Mouse (Mus musculus) midbrain, embryonic 14.5 days (tissue): ENCODE measurements at regions not wholly inside any gene's neighbourhood (a gene's known extent, or its start where the extent isn't known, plus 50 kb on each side); places are given as distances from the start of the nearest gene placed in this dataset.
"Not testable (repeated sequence)": the region's sequence is repeated elsewhere in the genome, so short reads cannot be mapped to it uniquely, and the experiment has no call there.

ENCODE experiments used
- ATAC-seq: fragments of 200-750 bp; cut with Nextera tagmentation; 2 replicates; pipeline ENCODE4 v1.8.0; 2017; ENCODE audit warnings: moderate number of reproducible peaks, moderate library complexity; ENCODE audit not compliant: low FRiP score, low TSS enrichment
- DNase-seq: peaks from one replicate; pipeline ENCODE4 v3.0.0-alpha.2; 2015
- H3K27ac ChIP-seq: fragments of 300-500 bp; sonication (generic); replicated peaks from 2 replicates; pipeline ENCODE4 v1.5.1; 2014; ENCODE audit warnings: mild to moderate bottlenecking, low read depth, low read length, moderate library complexity
- H3K27me3 ChIP-seq: fragments of 300-500 bp; sonication (generic); 2 replicates; pipeline ENCODE4 v1.6.1; 2014; ENCODE audit warnings: low read length, control low read depth, mixed read lengths; ENCODE audit not compliant: control insufficient read depth, insufficient read depth
- H3K36me3 ChIP-seq: fragments of 300-500 bp; sonication (generic); 2 replicates; pipeline ENCODE4 v1.6.1; 2014; ENCODE audit warnings: low read length, control low read depth; ENCODE audit not compliant: control insufficient read depth, insufficient read depth
- H3K4me1 ChIP-seq: fragments of 300-500 bp; sonication (generic); 2 replicates; pipeline ENCODE4 v1.6.1; 2014; ENCODE audit warnings: mild to moderate bottlenecking, antibody characterized with exemption, low read length, control low read depth; ENCODE audit not compliant: control insufficient read depth, insufficient read depth
- H3K4me2 ChIP-seq: fragments of 300-500 bp; sonication (generic); 2 replicates; pipeline ENCODE4 v1.6.1; 2014; ENCODE audit warnings: mild to moderate bottlenecking, low read length, moderate library complexity
- H3K4me3 ChIP-seq: fragments of 300-500 bp; sonication (generic); replicated peaks from 2 replicates; pipeline ENCODE4 v1.5.1; 2014; ENCODE audit warnings: low read depth, low read length
- H3K9ac ChIP-seq: fragments of 300-500 bp; sonication (generic); replicated peaks from 2 replicates; pipeline ENCODE4 v1.6.1; 2014; ENCODE audit warnings: mild to moderate bottlenecking, low read length, moderate library complexity
- H3K9me3 ChIP-seq: fragments of 300-500 bp; sonication (generic); 2 replicates; pipeline ENCODE4 v1.6.1; 2016; ENCODE audit warnings: low read length, control low read depth, mixed read lengths; ENCODE audit not compliant: control insufficient read depth
- WGBS: fragments of 180-500 bp; shearing (Covaris S2); extraction: QIAGEN DNeasy Blood & Tissue Kit; methylation state at CpG from one replicate; pipeline ENCODE4 v1.1.7; 2014; 5-methylcytosine and 5-hydroxymethylcytosine counted together

DNA sequence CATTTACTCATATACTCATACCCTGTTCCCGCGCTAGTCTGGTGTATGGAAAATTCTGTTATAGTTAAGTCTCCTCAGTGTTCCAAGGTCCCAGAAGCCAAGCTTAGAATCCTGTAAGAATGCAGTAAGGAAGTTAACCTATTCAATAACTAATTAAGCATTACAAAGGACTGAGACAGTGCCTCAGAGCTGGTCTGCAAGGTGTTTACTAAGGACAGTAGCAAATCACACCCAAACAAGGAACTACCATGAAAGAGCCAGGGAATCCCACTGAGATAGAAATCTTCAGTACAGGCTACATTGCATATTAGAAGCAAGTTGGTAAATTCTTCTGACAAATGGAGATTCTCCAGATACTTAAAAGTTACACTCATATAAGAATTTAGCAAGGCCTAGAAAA is 516.7 kb upstream of the Gm10131 start:
- not testable (repeated sequence) for ATAC-seq, H3K9me3 ChIP-seq, H3K4me2 ChIP-seq, H3K9ac ChIP-seq, H3K36me3 ChIP-seq, DNase-seq, H3K27me3 ChIP-seq, H3K27ac ChIP-seq, H3K4me1 ChIP-seq, H3K4me3 ChIP-seq
- WGBS = 100% methylated on average over 2 of the region's 2 CpGs

DNA sequence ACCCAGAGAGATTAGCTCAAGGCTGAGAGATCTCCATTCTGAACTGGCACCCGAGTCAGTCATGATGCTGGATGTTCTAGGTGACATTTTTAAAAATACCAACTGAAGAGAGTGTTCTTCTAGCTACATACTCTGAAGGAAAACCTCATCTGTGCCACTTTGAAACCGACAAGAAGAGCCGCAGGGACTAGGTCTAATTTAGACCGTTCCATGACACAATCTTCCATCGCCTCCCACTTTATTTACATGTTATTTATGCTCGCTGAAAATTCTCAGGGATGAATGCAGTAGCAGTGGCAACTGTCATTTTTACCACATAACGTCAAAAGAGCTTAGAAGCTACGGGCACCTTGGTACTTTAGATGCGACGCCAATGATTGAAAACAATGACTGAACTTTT is 514.1 kb upstream of the Gm10131 start:
- 84% methylated on average over 10 of the region's 10 CpGs for WGBS
- H3K36me3 ChIP-seq = no peaks in the 10 kb centered on the region
- no peak overlapping the region for H3K4me3 ChIP-seq
- DNase-seq = no peak
- H3K4me1 ChIP-seq = no peaks in the 10 kb centered on the region
- no peaks in the 10 kb centered on the region for H3K27me3 ChIP-seq
- no peak for ATAC-seq
- no peak overlapping the region for H3K9ac ChIP-seq
- H3K9me3 ChIP-seq = no peaks in the 10 kb centered on the region
- H3K27ac ChIP-seq = no peak overlapping the region
- no peak overlapping the region for H3K4me2 ChIP-seq

DNA sequence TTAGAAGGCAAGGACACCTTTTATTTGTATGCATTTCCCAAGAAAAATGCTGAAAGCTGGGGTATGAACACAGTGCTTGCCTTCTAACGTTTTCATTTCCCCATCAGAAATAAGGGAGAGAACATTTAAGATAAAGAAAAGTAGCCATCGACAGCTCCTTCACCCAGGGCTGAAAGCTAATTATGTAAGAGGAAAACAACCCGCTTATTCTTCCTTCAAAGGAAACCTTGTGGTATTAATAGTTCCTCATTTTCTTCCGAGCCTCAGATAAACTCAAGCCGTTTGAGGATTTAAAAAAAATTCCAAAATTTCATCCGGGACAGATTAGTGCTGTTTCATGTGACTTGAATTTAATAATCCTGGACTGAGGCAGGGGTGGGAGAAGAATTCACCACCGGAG is 512.2 kb upstream of the Gm10131 start:
- no peak for ATAC-seq
- 68% methylated on average over 7 of the region's 7 CpGs for WGBS
- H3K4me3 ChIP-seq = no peak overlapping the region
- H3K9ac ChIP-seq = no peak overlapping the region
- H3K4me2 ChIP-seq = no peak overlapping the region
- no peaks in the 10 kb centered on the region for H3K27me3 ChIP-seq
- no peaks in the 10 kb centered on the region for H3K9me3 ChIP-seq
- H3K4me1 ChIP-seq = no peaks in the 10 kb centered on the region
- H3K36me3 ChIP-seq = no peaks in the 10 kb centered on the region
- no peak overlapping the region for H3K27ac ChIP-seq
- no peak for DNase-seq

DNA sequence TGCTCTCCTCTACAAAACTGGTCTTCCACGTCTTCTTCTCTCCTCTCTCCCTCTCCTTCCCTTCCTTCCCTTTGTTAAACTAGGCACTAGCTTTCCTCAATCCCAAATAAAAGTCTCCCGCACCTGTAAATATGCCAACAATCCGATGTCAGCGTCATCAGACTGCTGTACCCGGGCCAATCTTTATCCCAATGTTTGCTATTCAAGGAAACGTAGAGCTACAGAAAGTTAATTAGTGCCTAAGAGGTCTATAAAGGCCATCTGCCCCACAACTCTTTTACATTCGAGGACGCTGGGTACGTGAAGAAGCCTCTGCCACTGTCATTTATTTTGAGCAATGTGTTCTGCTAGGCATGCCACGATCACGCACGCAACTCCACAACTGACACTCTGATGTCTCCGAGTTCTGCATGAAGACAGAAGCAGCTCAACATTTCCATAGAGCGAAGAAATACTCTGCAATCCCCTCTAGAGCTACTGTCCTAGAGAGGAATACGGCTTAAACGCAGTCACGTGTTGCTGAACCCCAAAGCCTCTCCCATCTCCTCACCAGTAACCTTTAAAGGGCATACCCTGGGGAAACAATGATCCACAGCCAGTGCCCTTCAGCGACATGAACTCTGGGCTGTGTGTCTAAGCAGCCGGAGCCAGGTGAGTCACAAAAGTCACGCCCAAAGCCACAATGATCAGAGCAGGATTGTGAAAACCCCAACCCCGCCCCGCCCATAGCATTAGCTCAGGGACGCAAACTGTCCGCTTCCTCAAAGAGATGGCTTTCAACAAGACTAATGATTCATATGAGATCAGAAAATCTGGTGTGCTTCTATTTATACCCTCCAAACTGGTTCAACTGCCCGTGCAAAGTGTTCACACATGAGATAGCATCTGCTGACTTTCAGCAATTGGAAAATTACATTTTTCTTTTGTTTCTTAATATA is 510.9 kb upstream of the Gm10131 start:
- WGBS = 84% methylated on average over 25 of the region's 25 CpGs
- ATAC-seq (no peak), DNase-seq (no peak)
- Histone ChIP-seq H3K27me3 (no peaks in the 10 kb centered on the region), H3K9ac (no peak overlapping the region), H3K4me1 (no peaks in the 10 kb centered on the region), H3K4me2 (no peak overlapping the region), H3K36me3 (no peaks in the 10 kb centered on the region), H3K27ac (no peak overlapping the region), H3K4me3 (no peak overlapping the region), H3K9me3 (no peaks in the 10 kb centered on the region)

DNA sequence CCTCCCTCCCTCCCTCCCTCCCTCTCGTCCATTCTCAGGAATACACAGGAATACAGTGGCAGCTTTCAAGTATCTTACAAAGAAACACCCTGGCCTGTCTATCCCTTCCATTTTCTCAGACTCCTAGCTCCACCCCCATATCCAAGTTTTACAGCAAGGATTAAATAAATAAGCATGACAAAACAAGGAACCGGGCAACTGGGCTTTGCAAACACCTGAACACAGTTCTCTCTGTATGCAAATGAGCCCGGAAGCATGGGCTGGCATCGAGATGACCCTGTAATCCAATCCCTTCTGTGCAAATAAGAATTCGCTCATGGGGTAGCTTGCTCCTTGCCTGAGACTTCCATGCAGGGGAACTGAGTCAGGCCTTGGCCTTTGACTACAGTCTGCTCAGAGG is 506.5 kb upstream of the Gm10131 start:
- no peak overlapping the region for H3K4me2 ChIP-seq
- H3K27ac ChIP-seq = no peak overlapping the region
- DNase-seq (no peak), ATAC-seq (no peak)
- 29% methylated on average over 5 of the region's 5 CpGs for WGBS
- no peaks in the 10 kb centered on the region for H3K27me3 ChIP-seq
- H3K9ac ChIP-seq = no peak overlapping the region
- H3K4me3 ChIP-seq = no peak overlapping the region
- H3K9me3 ChIP-seq = no peaks in the 10 kb centered on the region
- no peaks in the 10 kb centered on the region for H3K4me1 ChIP-seq
- H3K36me3 ChIP-seq = no peaks in the 10 kb centered on the region

DNA sequence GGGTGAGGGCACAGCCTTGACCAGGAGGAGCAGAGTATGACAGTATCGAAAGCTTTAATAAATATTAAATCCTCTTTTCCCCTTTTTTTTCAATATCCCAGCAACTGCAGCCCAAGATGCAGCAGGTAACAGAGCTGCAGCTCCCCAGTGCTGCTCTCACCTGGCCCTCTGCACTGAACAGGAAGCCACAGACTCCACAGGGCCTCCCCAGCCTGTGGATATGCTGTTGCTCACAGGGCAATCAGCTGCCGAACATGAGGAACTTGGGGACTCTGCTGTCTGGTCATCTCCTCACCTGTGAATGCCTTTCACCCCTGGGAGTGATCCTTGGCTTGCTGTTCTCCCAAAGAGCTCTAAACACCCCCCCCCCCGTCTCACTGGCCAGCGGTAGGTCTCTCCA is 503.4 kb upstream of the Gm10131 start:
- no peak overlapping the region for H3K4me2 ChIP-seq
- no peak for DNase-seq
- WGBS = 80% methylated on average over 4 of the region's 4 CpGs
- no peak overlapping the region for H3K4me3 ChIP-seq
- H3K27me3 ChIP-seq = no peaks in the 10 kb centered on the region
- no peaks in the 10 kb centered on the region for H3K36me3 ChIP-seq
- no peaks in the 10 kb centered on the region for H3K4me1 ChIP-seq
- ATAC-seq = no peak
- H3K27ac ChIP-seq = no peak overlapping the region
- H3K9me3 ChIP-seq = no peaks in the 10 kb centered on the region
- no peak overlapping the region for H3K9ac ChIP-seq

DNA sequence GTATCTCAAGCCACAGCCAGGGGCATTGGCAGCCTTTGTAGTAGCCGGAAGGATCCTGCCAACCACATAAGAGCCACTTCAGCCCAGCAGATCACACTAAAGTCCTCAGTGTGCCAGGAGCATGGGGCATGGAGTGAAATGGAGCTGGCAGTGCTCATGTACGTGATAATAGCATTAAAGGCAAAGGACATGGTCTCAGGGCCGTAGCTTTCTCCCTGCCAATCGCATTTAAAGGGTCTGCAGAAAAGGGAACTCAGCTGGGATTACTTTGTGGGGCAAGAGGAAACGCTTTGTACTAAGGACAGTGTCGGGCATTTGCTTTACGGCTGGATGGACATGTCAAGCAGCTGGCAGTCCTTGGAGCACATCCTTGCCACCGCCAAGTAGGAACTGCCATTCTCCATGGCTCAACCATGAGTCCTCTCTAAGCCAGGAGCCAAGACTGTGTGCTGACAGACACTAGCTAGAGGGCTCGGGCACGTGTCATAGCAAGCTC is 502.5 kb upstream of the Gm10131 start:
- Histone ChIP-seq H3K9me3 (no peaks in the 10 kb centered on the region), H3K4me1 (no peaks in the 10 kb centered on the region), H3K4me3 (no peak overlapping the region), H3K27ac (no peak overlapping the region), H3K9ac (no peak overlapping the region), H3K36me3 (no peaks in the 10 kb centered on the region), H3K4me2 (no peak overlapping the region), H3K27me3 (no peaks in the 10 kb centered on the region)
- WGBS = 51% methylated on average over 10 of the region's 10 CpGs
- ATAC-seq (no peak), DNase-seq (peak; percentile 25)

DNA sequence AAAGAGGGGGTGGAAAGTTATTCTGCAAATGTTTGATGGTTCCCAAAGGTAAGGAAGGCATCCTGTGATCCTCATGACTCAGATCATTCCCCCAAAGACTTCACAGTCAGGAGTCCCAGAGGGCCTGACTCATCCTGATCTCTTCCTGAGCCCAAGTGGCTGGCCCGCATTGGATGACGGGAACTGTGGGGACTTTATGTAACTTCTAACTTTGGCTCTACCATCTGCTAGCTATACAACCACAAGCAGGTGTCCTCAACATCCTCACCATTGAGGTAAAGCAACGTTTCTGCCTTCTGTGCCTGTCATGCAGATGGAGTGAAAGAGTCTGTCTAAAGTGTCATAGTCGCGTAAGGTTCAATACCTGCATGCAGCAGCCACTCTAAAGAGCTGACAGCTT is 501.6 kb upstream of the Gm10131 start:
- no peaks in the 10 kb centered on the region for H3K27me3 ChIP-seq
- no peaks in the 10 kb centered on the region for H3K36me3 ChIP-seq
- H3K4me3 ChIP-seq = no peak overlapping the region
- H3K9me3 ChIP-seq = no peaks in the 10 kb centered on the region
- no peak for ATAC-seq
- DNase-seq = no peak
- WGBS = 87% methylated on average over 5 of the region's 5 CpGs
- H3K27ac ChIP-seq = no peak overlapping the region
- no peak overlapping the region for H3K4me2 ChIP-seq
- H3K9ac ChIP-seq = no peak overlapping the region
- no peaks in the 10 kb centered on the region for H3K4me1 ChIP-seq

DNA sequence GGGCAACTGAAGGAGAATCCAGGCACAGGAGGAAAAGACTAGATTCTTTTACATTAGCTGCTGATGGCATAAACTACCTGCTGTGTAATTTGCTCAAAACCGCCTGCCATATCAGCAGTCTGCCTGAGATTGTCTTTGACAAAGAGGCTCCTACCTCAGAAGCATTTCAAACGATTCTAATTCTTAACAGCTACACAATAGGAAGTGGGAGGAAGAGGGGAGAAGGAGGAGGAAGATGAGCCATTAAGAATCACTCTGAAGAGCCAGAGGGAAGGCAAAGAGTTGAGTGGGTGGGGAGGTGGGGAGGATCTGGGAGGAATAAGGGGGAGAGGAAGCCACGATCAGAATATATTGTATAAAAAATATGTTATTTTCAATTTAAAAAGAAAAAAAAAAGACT is 500.9 kb upstream of the Gm10131 start:
- Histone ChIP-seq H3K27ac (no peak overlapping the region), H3K4me3 (no peak overlapping the region), H3K9me3 (no peaks in the 10 kb centered on the region), H3K4me1 (no peaks in the 10 kb centered on the region), H3K27me3 (no peaks in the 10 kb centered on the region), H3K9ac (no peak overlapping the region), H3K36me3 (no peaks in the 10 kb centered on the region), H3K4me2 (no peak overlapping the region)
- 56% methylated on average over 3 of the region's 3 CpGs for WGBS
- ATAC-seq (no peak), DNase-seq (no peak)
